Mouse (Mus musculus) stomach, postnatal 0 days (tissue): ENCODE results near the gene Klk12.

Source experiments
- CTCF ChIP-seq: IDR thresholded peaks from 2 replicates; pipeline ENCODE4 v1.5.1; 2016; ENCODE audit warnings: antibody characterized with exemption, low read depth, mild to moderate bottlenecking, moderate library complexity
- EP300 ChIP-seq: optimal IDR thresholded peaks from 2 replicates; pipeline ENCODE3; 2016; ENCODE audit warnings: antibody characterized with exemption

GRCm38 (mm10) chr7:43778176-43778970, 9.7 kb downstream of the Klk12 start:
- TF ChIP-seq CTCF (no peak), EP300 (no peak)
